Mouse (Mus musculus): ENCODE results near the gene Pmel. TPM values are rescaled to one million over a fixed set of nuclear protein-coding genes. Genes with fewer than 3 reads are reported as not detected.

Pmel gene
- 0.37 and 0.67 TPM in 2 replicates for polyA plus RNA-seq (2012; ENCODE audit: insufficient read depth, insufficient read length, missing spikeins)

- TF ChIP-seq POLR2A (IDR thresholded peaks at IDR 0.05; ENCODE audit: borderline replicate concordance, low read depth, low read length) (no peak), CTCF (IDR thresholded peaks at IDR 0.05; ENCODE audit: low read depth, low read length) (no peak)
- Histone ChIP-seq H3K4me3 (ENCODE audit: insufficient read depth, low read length) (peak within 1 kb of the TSS; percentile 96), H3K27ac (ENCODE audit: insufficient read depth, low read depth, low read length) (peak within 1 kb of the TSS; percentile 91), H3K4me1 (ENCODE audit: control insufficient read depth, insufficient read depth, low read length) (peaks cover 19% of the 10 kb centered on the region)
Observed at GRCm38 (mm10) chr10:128703895-128704294, at the start of gene Pmel. TSS of gene Pmel (plus strand) at chr10:128704195.

GRCm38 (mm10) chr10:128655254-128655653 is 48.7 kb upstream of the Pmel start:
- H3K27ac ChIP-seq (ENCODE audit: insufficient read depth, low read depth, low read length), result no peak overlapping the region
- no peaks in the 10 kb centered on the region for H3K4me1 ChIP-seq (ENCODE audit: control insufficient read depth, insufficient read depth, low read length)
- no peak overlapping the region for H3K4me3 ChIP-seq (ENCODE audit: insufficient read depth, low read length)
- TF ChIP-seq CTCF (IDR thresholded peaks at IDR 0.05; ENCODE audit: low read depth, low read length) (no peak), POLR2A (IDR thresholded peaks at IDR 0.05; ENCODE audit: borderline replicate concordance, low read depth, low read length) (no peak)

- Histone ChIP-seq H3K27ac (ENCODE audit: insufficient read depth, low read depth, low read length) (no peak overlapping the region), H3K4me1 (ENCODE audit: control insufficient read depth, insufficient read depth, low read length) (no peaks in the 10 kb centered on the region), H3K4me3 (ENCODE audit: insufficient read depth, low read length) (no peak overlapping the region)
- TF ChIP-seq CTCF (IDR thresholded peaks at IDR 0.05; ENCODE audit: low read depth, low read length) (no peak), POLR2A (IDR thresholded peaks at IDR 0.05; ENCODE audit: borderline replicate concordance, low read depth, low read length) (no peak)
Observed at GRCm38 (mm10) chr10:128656731-128657130, 47.3 kb upstream of the Pmel start.

- no peak for TF ChIP-seq CTCF (IDR thresholded peaks at IDR 0.05; ENCODE audit: low read depth, low read length)
- no peak for TF ChIP-seq POLR2A (IDR thresholded peaks at IDR 0.05; ENCODE audit: borderline replicate concordance, low read depth, low read length)
- no peaks in the 10 kb centered on the region for H3K4me1 ChIP-seq (ENCODE audit: control insufficient read depth, insufficient read depth, low read length)
- no peak overlapping the region for H3K4me3 ChIP-seq (ENCODE audit: insufficient read depth, low read length)
- H3K27ac ChIP-seq (ENCODE audit: insufficient read depth, low read depth, low read length), result no peak overlapping the region
Observed at GRCm38 (mm10) chr10:128657844-128658243, 46.2 kb upstream of the Pmel start.

GRCm38 (mm10) chr10:128659490-128659889 is 44.5 kb upstream of the Pmel start:
- TF ChIP-seq CTCF (IDR thresholded peaks at IDR 0.05; ENCODE audit: low read depth, low read length) (no peak), POLR2A (IDR thresholded peaks at IDR 0.05; ENCODE audit: borderline replicate concordance, low read depth, low read length) (no peak)
- no peaks in the 10 kb centered on the region for H3K4me1 ChIP-seq (ENCODE audit: control insufficient read depth, insufficient read depth, low read length)
- no peak overlapping the region for H3K27ac ChIP-seq (ENCODE audit: insufficient read depth, low read depth, low read length)
- no peak overlapping the region for H3K4me3 ChIP-seq (ENCODE audit: insufficient read depth, low read length)

GRCm38 (mm10) chr10:128662465-128662864 is 41.5 kb upstream of the Pmel start:
- no peak overlapping the region for H3K27ac ChIP-seq (ENCODE audit: insufficient read depth, low read depth, low read length)
- H3K4me3 ChIP-seq (ENCODE audit: insufficient read depth, low read length), result no peak overlapping the region
- no peak for TF ChIP-seq CTCF (IDR thresholded peaks at IDR 0.05; ENCODE audit: low read depth, low read length)
- no peak for TF ChIP-seq POLR2A (IDR thresholded peaks at IDR 0.05; ENCODE audit: borderline replicate concordance, low read depth, low read length)
- no peaks in the 10 kb centered on the region for H3K4me1 ChIP-seq (ENCODE audit: control insufficient read depth, insufficient read depth, low read length)

- H3K4me1 ChIP-seq (ENCODE audit: control insufficient read depth, insufficient read depth, low read length), result no peaks in the 10 kb centered on the region
- no peak overlapping the region for H3K27ac ChIP-seq (ENCODE audit: insufficient read depth, low read depth, low read length)
- H3K4me3 ChIP-seq (ENCODE audit: insufficient read depth, low read length), result no peak overlapping the region
- TF ChIP-seq CTCF (IDR thresholded peaks at IDR 0.05; ENCODE audit: low read depth, low read length) (no peak), POLR2A (IDR thresholded peaks at IDR 0.05; ENCODE audit: borderline replicate concordance, low read depth, low read length) (no peak)
Observed at GRCm38 (mm10) chr10:128663441-128664220, 40.4 kb upstream of the Pmel start.

- no peaks in the 10 kb centered on the region for H3K4me1 ChIP-seq (ENCODE audit: control insufficient read depth, insufficient read depth, low read length)
- TF ChIP-seq POLR2A (IDR thresholded peaks at IDR 0.05; ENCODE audit: borderline replicate concordance, low read depth, low read length) (no peak), CTCF (IDR thresholded peaks at IDR 0.05; ENCODE audit: low read depth, low read length) (no peak)
Observed at GRCm38 (mm10) chr10:128664808-128665207, 39.2 kb upstream of the Pmel start.

GRCm38 (mm10) chr10:128665307-128665706 is 38.7 kb upstream of the Pmel start:
- no peak for TF ChIP-seq CTCF (IDR thresholded peaks at IDR 0.05; ENCODE audit: low read depth, low read length)
- TF ChIP-seq POLR2A (IDR thresholded peaks at IDR 0.05; ENCODE audit: borderline replicate concordance, low read depth, low read length), result no peak
- Histone ChIP-seq H3K4me1 (ENCODE audit: control insufficient read depth, insufficient read depth, low read length) (no peaks in the 10 kb centered on the region), H3K4me3 (ENCODE audit: insufficient read depth, low read length) (no peak overlapping the region), H3K27ac (ENCODE audit: insufficient read depth, low read depth, low read length) (no peak overlapping the region)

More at GRCm38 (mm10) chr10:128664808-128665207, 39.2 kb upstream of the Pmel start:
- H3K27ac ChIP-seq (ENCODE audit: insufficient read depth, low read depth, low read length), result no peak overlapping the region
- H3K4me3 ChIP-seq (ENCODE audit: insufficient read depth, low read length), result no peak overlapping the region

- TF ChIP-seq CTCF (IDR thresholded peaks at IDR 0.05; ENCODE audit: low read depth, low read length), result no peak
- no peak for TF ChIP-seq POLR2A (IDR thresholded peaks at IDR 0.05; ENCODE audit: borderline replicate concordance, low read depth, low read length)
- Histone ChIP-seq H3K4me3 (ENCODE audit: insufficient read depth, low read length) (no peak overlapping the region), H3K4me1 (ENCODE audit: control insufficient read depth, insufficient read depth, low read length) (no peaks in the 10 kb centered on the region), H3K27ac (ENCODE audit: insufficient read depth, low read depth, low read length) (no peak overlapping the region)
Observed at GRCm38 (mm10) chr10:128665806-128666205, 38.2 kb upstream of the Pmel start.
